Mouse (Mus musculus) MEL (cell line): ENCODE results near the gene Dclk1.

Experiments used
- CTCF ChIP-seq, 3 experiments: IDR thresholded peaks in 2 of 3; conservative IDR thresholded peaks in 1 of 3; 2 replicates each; pipeline ENCODE4 v1.5.1; 2011 to 2012; ENCODE audit warnings: low read length in 3 of 3, low read depth in 2 of 3, mild to moderate bottlenecking in 2 of 3, improper control_type of control experiment in 1 of 3, inconsistent platforms in 1 of 3, mixed read lengths in 1 of 3, moderate library complexity in 1 of 3; ENCODE audit not compliant: control insufficient read depth in 1 of 3, insufficient read depth in 1 of 3, poor library complexity in 1 of 3, severe bottlenecking in 1 of 3
- EP300 ChIP-seq, 2 experiments: IDR thresholded peaks; 2 replicates each; pipeline ENCODE4 v1.6.1; 2011; ENCODE audit warnings: improper control_type of control experiment in 2 of 2, low read length in 2 of 2, low read depth in 1 of 2, mild to moderate bottlenecking in 1 of 2
- MAX ChIP-seq: IDR thresholded peaks from 2 replicates; pipeline ENCODE4 v1.6.1; 2011; ENCODE audit warnings: low read length, improper control_type of control experiment
- MAZ ChIP-seq: IDR thresholded peaks from 2 replicates; pipeline ENCODE4 v1.6.1; 2012; ENCODE audit warnings: low read depth, mild to moderate bottlenecking, inconsistent platforms, low read length, improper control_type of control experiment
- MEF2A ChIP-seq: IDR thresholded peaks from 2 replicates; pipeline ENCODE4 v1.6.1; 2014; ENCODE audit warnings: low read depth, mild to moderate bottlenecking, inconsistent platforms, low read length, improper control_type of control experiment; ENCODE audit not compliant: poor library complexity, insufficient replicate concordance, severe bottlenecking; ENCODE audit errors: extremely low read depth
- POLR2A ChIP-seq, 2 experiments: IDR thresholded peaks; 2 replicates each; pipeline ENCODE4 v1.6.1; 2011 to 2012; ENCODE audit warnings: low read length in 2 of 2, mild to moderate bottlenecking in 2 of 2, control low read depth in 1 of 2, improper control_type of control experiment in 1 of 2, low read depth in 1 of 2, moderate library complexity in 1 of 2; ENCODE audit not compliant: control insufficient read depth in 1 of 2, insufficient read depth in 1 of 2, poor library complexity in 1 of 2
- POLR2AphosphoS2 ChIP-seq: IDR thresholded peaks from 2 replicates; pipeline ENCODE4 v1.6.1; 2011; ENCODE audit warnings: low read length, improper control_type of control experiment
- RCOR1 ChIP-seq: IDR thresholded peaks from 2 replicates; pipeline ENCODE4 v1.6.1; 2012; ENCODE audit warnings: low read depth, mild to moderate bottlenecking, inconsistent platforms, low read length, improper control_type of control experiment
- SMC3 ChIP-seq: IDR thresholded peaks from 2 replicates; pipeline ENCODE4 v1.6.1; 2011; ENCODE audit warnings: low read depth, low read length, improper control_type of control experiment
- TBP ChIP-seq: IDR thresholded peaks from 2 replicates; pipeline ENCODE4 v1.8.0; 2011; ENCODE audit warnings: low read depth, low read length, improper control_type of control experiment
- ZKSCAN1 ChIP-seq: IDR thresholded peaks from 2 replicates; pipeline ENCODE4 v1.6.1; 2012; ENCODE audit warnings: low read depth, mild to moderate bottlenecking, inconsistent platforms, low read length, improper control_type of control experiment, moderate library complexity

- no peak for TF ChIP-seq CTCF (IDR thresholded peaks at IDR 0.05 in 2 of 3, conservative IDR thresholded peaks at IDR 0.05 in 1 of 3; ENCODE audit: control insufficient read depth in 1 of 3, insufficient read depth in 1 of 3, low read depth in 2 of 3, low read length in 3 of 3, poor library complexity in 1 of 3, severe bottlenecking in 1 of 3)
- no peak for TF ChIP-seq SMC3
- TF ChIP-seq RCOR1: no peak
- TF ChIP-seq MAZ: no peak
- TF ChIP-seq MAX: no peak
- no peak for TF ChIP-seq ZKSCAN1
- no peak for TF ChIP-seq TBP
- TF ChIP-seq POLR2A (IDR thresholded peaks at IDR 0.05; ENCODE audit: control insufficient read depth in 1 of 2, insufficient read depth in 1 of 2, low read depth in 1 of 2, low read length in 2 of 2, poor library complexity in 1 of 2): no peak
- no peak for TF ChIP-seq POLR2AphosphoS2
- TF ChIP-seq EP300 (IDR thresholded peaks at IDR 0.05; ENCODE audit: low read depth in 1 of 2, low read length in 2 of 2): no peak
- TF ChIP-seq MEF2A: no peak
Observed at GRCm38 (mm10) chr3:55523735-55524477, 281.7 kb downstream of the Dclk1 start.
